Mouse (Mus musculus) erythroblast, embryonic 14.5 days (primary cell): ENCODE data around the gene Zfhx3.

Experiments
- GATA1 ChIP-seq: IDR thresholded peaks from 2 replicates; pipeline ENCODE4 v1.6.1; 2012; ENCODE audit warnings: low read length, inconsistent platforms, mixed read lengths
- TAL1 ChIP-seq: IDR thresholded peaks from 3 replicates; pipeline ENCODE4 v1.6.1; 2012; ENCODE audit warnings: low read length, inconsistent platforms, mixed read lengths

- no peak for TF ChIP-seq GATA1
- no peak for TF ChIP-seq TAL1
Measured at GRCm38 (mm10) chr8:108829305-108829717, 886.9 kb downstream of the Zfhx3 start.
